Mouse (Mus musculus) heart, adult 2 months (tissue): ENCODE results near the gene Rasa3. TPM values are rescaled to one million over a fixed set of nuclear protein-coding genes. Genes with fewer than 3 reads are reported as not detected.

Source experiments
- DNase-seq, 2 experiments: peaks; one replicate each; pipeline ENCODE4 v3.0.0; 2021
- H3K27ac ChIP-seq: fragments of 200-600 bp; 2 replicates; pipeline ENCODE4 v1.8.1; 2022
- H3K27me3 ChIP-seq: fragments of 200-500 bp; 2 replicates; pipeline ENCODE4 v1.6.1; 2012; ENCODE audit warnings: mild to moderate bottlenecking, low read length, inconsistent platforms, mixed read lengths; ENCODE audit not compliant: control insufficient read depth, insufficient read depth
- H3K36me3 ChIP-seq: fragments of 200-500 bp; 2 replicates; pipeline ENCODE4 v1.6.1; 2012; ENCODE audit warnings: low read length, inconsistent platforms; ENCODE audit not compliant: control insufficient read depth, insufficient read depth
- H3K4me1 ChIP-seq: fragments of 200-500 bp; 2 replicates; pipeline ENCODE4 v1.6.1; 2011; ENCODE audit warnings: low read length; ENCODE audit not compliant: control insufficient read depth, insufficient read depth
- H3K4me3 ChIP-seq: fragments of 200-600 bp; 2 replicates; pipeline ENCODE4 v1.8.1; 2022
- H3K79me2 ChIP-seq: fragments of 200-500 bp; replicated peaks from 2 replicates; pipeline ENCODE4 v1.6.1; 2012; ENCODE audit warnings: mild to moderate bottlenecking, inconsistent platforms, low read length, moderate library complexity, mixed read lengths; ENCODE audit not compliant: control insufficient read depth, insufficient read depth
- H3K9ac ChIP-seq: fragments of 200-500 bp; 2 replicates; pipeline ENCODE4 v1.6.1; 2012; ENCODE audit warnings: low read depth, mild to moderate bottlenecking, control low read depth, inconsistent platforms, low read length, mixed read lengths
- CTCF ChIP-seq: fragments of 200-600 bp; IDR thresholded peaks from 2 replicates; pipeline ENCODE4 v1.8.1; 2022; ENCODE audit warnings: antibody characterized with exemption, mild to moderate bottlenecking, moderate library complexity
- EP300 ChIP-seq: fragments of 200-500 bp; IDR thresholded peaks from 2 replicates; pipeline ENCODE4 v1.6.1; 2011; ENCODE audit warnings: low read depth, low read length, control low read depth; ENCODE audit not compliant: insufficient read depth
- POLR2A ChIP-seq: fragments of 200-500 bp; IDR thresholded peaks from 2 replicates; pipeline ENCODE4 v1.6.1; 2011; ENCODE audit warnings: mild to moderate bottlenecking, low read depth, low read length, control low read depth; ENCODE audit not compliant: insufficient read depth
- WGBS: fragments of 180-500 bp; shearing (Covaris S2); methylation state at CpG from one replicate; pipeline ENCODE4 v1.1.7; 2018; 5-methylcytosine and 5-hydroxymethylcytosine counted together
- intact Hi-C: fragments of 180-260 bp; cut with DNase I; formaldehyde crosslinking; loops from one replicate; pipeline ENCODE4 v1.15.1; 2025
- polyA plus RNA-seq: library from polyadenylated mRNA; depleted of rRNA; stranded (reverse); fragments of >200 nt; gene quantifications from 2 replicates; pipeline ENCODE4 v1.2.3, GENCODE M21; 2012; rRNA removed
- total RNA-seq, 2 experiments: library from RNA; stranded (reverse); gene quantifications; 2 replicates each; pipeline ENCODE4 v1.2.3; 2021

Gene Rasa3
- total and polyA plus RNA-seq, 3 experiments: 14.6 to 16.9 (median 16.5) TPM

DNA sequence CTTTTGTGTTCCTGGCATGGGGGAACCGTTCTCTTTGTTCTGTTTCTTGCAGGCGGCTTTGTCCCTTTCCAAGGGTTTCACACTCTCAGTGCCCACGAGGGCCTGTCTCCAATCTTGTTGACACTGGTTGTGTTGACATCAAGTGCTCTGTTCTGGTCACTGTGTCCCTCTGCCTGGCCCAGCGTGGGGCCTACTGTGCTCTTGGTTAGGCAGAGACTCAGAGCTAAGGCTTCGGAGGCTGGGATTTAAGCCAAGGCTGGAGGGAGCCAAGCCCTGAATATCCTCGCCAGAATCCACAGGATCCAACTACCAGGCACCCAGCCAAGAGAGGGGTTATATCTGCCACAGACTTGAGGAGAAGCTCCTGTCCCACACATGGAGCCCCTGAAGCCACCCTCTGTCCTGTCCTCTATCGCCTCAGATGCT is 147.5 kb downstream of the Rasa3 start:
- Histone ChIP-seq H3K27me3 (no peaks in the 10 kb centered on the region), H3K9ac (no peak overlapping the region), H3K27ac (peak overlapping the region; percentile 72), H3K4me1 (peaks cover 24% of the 10 kb centered on the region), H3K79me2 (no peaks in the 10 kb centered on the region), H3K4me3 (no peak overlapping the region), H3K36me3 (0 out of 2 replicates have a peak, but pooled peaks cover 2% of the 10 kb centered on the region)
- DNase-seq: peak; percentile 84 to 90
- intact Hi-C loops: loop anchor here (1.0 kb wide), 2 partner anchors 37 to 40 kb away; no protein-coding TSS in a partner anchor
- WGBS: 9% methylated on average over 7 of the region's 7 CpGs
- TF ChIP-seq CTCF (no peak), EP300 (peak; percentile 86), POLR2A (no peak; the same call in 1 of the 2 replicates)

GRCm38 (mm10) chr8:13529011-13529840 is 148.2 kb downstream of the Rasa3 start:
- Histone ChIP-seq H3K36me3 (0 out of 2 replicates have a peak, but pooled peaks cover 2% of the 10 kb centered on the region), H3K27me3 (no peaks in the 10 kb centered on the region), H3K4me3 (no peak overlapping the region), H3K27ac (peak overlapping the region; percentile 72), H3K4me1 (peaks cover 24% of the 10 kb centered on the region), H3K9ac (peak overlapping the region; percentile 4; the same call in 1 of the 2 replicates), H3K79me2 (no peaks in the 10 kb centered on the region)
- 59% methylated on average over 15 of the region's 15 CpGs for WGBS
- no peak for DNase-seq
- TF ChIP-seq EP300 (no peak), CTCF (no peak), POLR2A (no peak)
- intact Hi-C loops: loop anchor here (1.0 kb wide), 1 partner anchor 36 kb away; no protein-coding TSS in a partner anchor

DNA sequence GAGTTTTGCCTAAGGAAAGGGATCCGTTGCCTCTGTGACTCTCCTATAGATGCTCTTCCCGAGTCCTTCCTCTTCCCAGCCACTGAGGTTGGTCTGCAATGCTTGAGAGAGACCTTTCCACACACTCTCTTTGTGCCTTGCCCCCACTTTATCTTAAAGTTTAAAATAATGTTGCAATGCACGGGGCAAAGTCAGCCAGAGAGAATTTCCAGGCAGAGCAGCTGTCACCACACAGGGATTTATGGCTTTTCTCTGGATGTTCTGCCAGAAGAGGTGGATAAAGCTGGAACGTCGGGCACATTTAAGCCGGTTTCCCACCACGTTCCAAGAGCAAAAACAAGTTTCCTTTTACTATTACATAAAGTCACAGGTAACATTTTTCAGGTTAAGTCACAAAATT is 156.0 kb downstream of the Rasa3 start:
- Histone ChIP-seq H3K79me2 (no peaks in the 10 kb centered on the region), H3K27ac (no peak overlapping the region), H3K4me1 (peaks cover 6% of the 10 kb centered on the region), H3K27me3 (no peaks in the 10 kb centered on the region), H3K4me3 (no peak overlapping the region), H3K9ac (no peak overlapping the region), H3K36me3 (no peaks in the 10 kb centered on the region)
- DNase-seq: no peak
- intact Hi-C loops: no loop called here
- WGBS: 44% methylated on average over 7 of the region's 7 CpGs
- no peak for TF ChIP-seq POLR2A
- TF ChIP-seq CTCF: no peak
- TF ChIP-seq EP300: no peak

DNA sequence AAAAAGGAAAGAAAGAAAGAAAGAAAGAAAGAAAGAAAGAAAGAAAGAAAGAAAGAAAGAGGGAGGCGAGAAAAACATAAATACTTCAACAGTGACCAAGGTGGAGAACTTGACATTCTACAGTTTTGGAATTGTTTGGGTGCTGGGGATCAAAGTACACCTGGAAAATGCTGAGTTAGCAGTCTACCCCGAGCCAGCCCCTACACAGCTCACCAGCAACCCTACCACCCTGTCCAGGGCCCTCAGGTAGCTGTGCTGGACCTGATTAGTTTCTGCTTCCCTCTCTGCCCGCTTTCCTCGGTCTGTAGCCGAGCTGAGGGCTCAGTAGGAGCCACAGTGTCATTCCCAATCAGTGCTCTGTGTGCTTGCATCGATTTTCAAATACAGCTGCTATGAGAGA is 157.1 kb downstream of the Rasa3 start:
- WGBS: 70% methylated on average over 6 of the region's 6 CpGs
- intact Hi-C loops: no loop called here
- Histone ChIP-seq H3K4me1 (peaks cover 9% of the 10 kb centered on the region), H3K79me2 (no peaks in the 10 kb centered on the region), H3K4me3 (no peak overlapping the region), H3K27me3 (no peaks in the 10 kb centered on the region), H3K27ac (no peak overlapping the region), H3K36me3 (no peaks in the 10 kb centered on the region), H3K9ac (no peak overlapping the region)
- TF ChIP-seq EP300 (no peak), POLR2A (no peak), CTCF (no peak)
- DNase-seq: no peak

DNA sequence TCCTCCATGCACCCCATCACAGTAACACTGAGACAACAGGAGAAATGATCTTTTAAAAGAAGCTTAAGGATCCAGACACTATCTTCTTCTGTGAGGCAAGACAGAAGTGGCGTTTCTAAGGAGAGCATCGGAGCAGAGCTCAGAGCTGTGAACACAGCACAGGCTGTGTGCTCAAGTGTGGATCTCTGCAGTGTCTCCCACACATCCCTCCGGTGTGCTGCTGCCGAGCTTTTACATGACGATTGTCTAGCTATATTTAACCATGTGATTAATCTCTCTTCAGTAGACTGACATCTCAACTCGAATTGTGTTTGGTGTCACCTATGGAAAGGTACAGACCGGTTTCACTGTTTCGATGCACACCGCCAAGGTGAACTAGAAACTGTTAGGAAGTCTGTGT is 157.9 kb downstream of the Rasa3 start:
- WGBS: 44% methylated on average over 9 of the region's 9 CpGs
- peaks cover 9% of the 10 kb centered on the region for H3K4me1 ChIP-seq
- H3K27me3 ChIP-seq: no peaks in the 10 kb centered on the region
- no peak overlapping the region for H3K9ac ChIP-seq
- H3K36me3 ChIP-seq: no peaks in the 10 kb centered on the region
- intact Hi-C loops: no loop called here
- H3K27ac ChIP-seq: no peak overlapping the region
- TF ChIP-seq POLR2A (no peak), CTCF (no peak), EP300 (no peak)
- no peak overlapping the region for H3K4me3 ChIP-seq
- no peaks in the 10 kb centered on the region for H3K79me2 ChIP-seq
- DNase-seq: no peak

DNA sequence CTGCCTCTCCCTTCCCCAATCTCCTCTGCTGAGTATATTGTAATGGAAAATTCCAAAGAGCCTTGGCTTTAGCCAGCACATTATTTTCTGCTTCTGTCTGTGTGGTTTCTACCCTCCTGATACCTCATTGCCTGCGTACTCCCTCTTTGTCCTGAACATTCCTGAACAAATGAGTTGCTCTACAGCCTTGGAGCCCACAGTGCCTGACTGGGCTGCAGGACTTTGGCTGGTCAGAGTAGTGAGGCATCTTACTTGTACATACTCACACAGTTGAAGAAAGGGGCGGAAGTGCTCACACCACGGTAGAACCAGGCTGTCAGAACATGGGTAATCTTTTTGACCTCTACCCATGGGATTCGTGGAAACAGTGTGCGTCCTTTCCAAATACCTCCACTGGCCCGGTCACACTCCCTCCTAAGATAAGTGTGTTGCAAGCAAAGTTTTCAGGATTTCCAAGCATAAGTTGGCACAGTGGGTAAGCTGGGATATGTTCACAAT is 160.1 kb downstream of the Rasa3 start:
- 49% methylated on average over 6 of the region's 6 CpGs for WGBS
- Histone ChIP-seq H3K27me3 (no peaks in the 10 kb centered on the region), H3K36me3 (no peaks in the 10 kb centered on the region), H3K27ac (no peak overlapping the region), H3K4me3 (no peak overlapping the region), H3K9ac (no peak overlapping the region), H3K4me1 (peaks cover 9% of the 10 kb centered on the region), H3K79me2 (no peaks in the 10 kb centered on the region)
- intact Hi-C loops: no loop called here
- TF ChIP-seq POLR2A (no peak), CTCF (no peak), EP300 (no peak)
- DNase-seq: no peak

Other genes with a start within 250 kb of the Rasa3 start
- gene Tmem255b, start 242.4 kb downstream of the Rasa3 start, total RNA-seq: 1 to 10 TPM; 4.8 to 8.0 TPM
- 10.2 and 17.0 TPM in 2 replicates for gene Tmem255b, start 242.4 kb downstream of the Rasa3 start, polyA plus RNA-seq
- 100 to 1,000 TPM; 114 to 129 TPM for gene Gas6, start 183.1 kb downstream of the Rasa3 start, total RNA-seq
- 133 and 153 TPM in 2 replicates for gene Gas6, start 183.1 kb downstream of the Rasa3 start, polyA plus RNA-seq
- not detected for gene 1700029H14Rik, start 115.1 kb downstream of the Rasa3 start, total RNA-seq
- 0.32 and 0.45 TPM in 2 replicates for gene 1700029H14Rik, start 115.1 kb downstream of the Rasa3 start, polyA plus RNA-seq
- gene Cfap97d2, start 28.3 kb upstream of the Rasa3 start, total RNA-seq: under 1 TPM in 1 of 2 experiments, not detected in 1; 0.52 TPM
- 0.49 TPM in 1 of 2 replicates, not detected in the other for gene Cfap97d2, start 28.3 kb upstream of the Rasa3 start, polyA plus RNA-seq
- 10 to 100 TPM; 28.1 to 30.5 TPM for gene Cdc16, start 80.1 kb upstream of the Rasa3 start, total RNA-seq
- gene Cdc16, start 80.1 kb upstream of the Rasa3 start, polyA plus RNA-seq: 21.3 and 39.4 TPM in 2 replicates
- gene Upf3a, start 108.0 kb upstream of the Rasa3 start, total RNA-seq: 1 to 10 TPM; 7.1 to 9.6 TPM
- gene Upf3a, start 108.0 kb upstream of the Rasa3 start, polyA plus RNA-seq: 4.9 and 6.7 TPM in 2 replicates
- not detected for gene AF366264, start 160.8 kb upstream of the Rasa3 start, total RNA-seq
- not detected in 2 replicates for gene AF366264, start 160.8 kb upstream of the Rasa3 start, polyA plus RNA-seq
- 1 to 10 TPM; 7.1 to 7.6 TPM for gene Champ1, start 192.0 kb upstream of the Rasa3 start, total RNA-seq
- 4.2 and 6.2 TPM in 2 replicates for gene Champ1, start 192.0 kb upstream of the Rasa3 start, polyA plus RNA-seq
- gene Coprs, start 212.7 kb upstream of the Rasa3 start, total RNA-seq: 10 to 100 TPM; 16.5 to 16.7 TPM
- gene Coprs, start 212.7 kb upstream of the Rasa3 start, polyA plus RNA-seq: 20.9 and 23.7 TPM in 2 replicates